Mouse (Mus musculus): ENCODE measurements around the gene Prdm16. TPM values are rescaled to one million over a fixed set of nuclear protein-coding genes. Genes with fewer than 3 reads are reported as not detected.

The Prdm16 gene
- polyA plus RNA-seq, 1 experiment = 2.0 TPM

DNA sequence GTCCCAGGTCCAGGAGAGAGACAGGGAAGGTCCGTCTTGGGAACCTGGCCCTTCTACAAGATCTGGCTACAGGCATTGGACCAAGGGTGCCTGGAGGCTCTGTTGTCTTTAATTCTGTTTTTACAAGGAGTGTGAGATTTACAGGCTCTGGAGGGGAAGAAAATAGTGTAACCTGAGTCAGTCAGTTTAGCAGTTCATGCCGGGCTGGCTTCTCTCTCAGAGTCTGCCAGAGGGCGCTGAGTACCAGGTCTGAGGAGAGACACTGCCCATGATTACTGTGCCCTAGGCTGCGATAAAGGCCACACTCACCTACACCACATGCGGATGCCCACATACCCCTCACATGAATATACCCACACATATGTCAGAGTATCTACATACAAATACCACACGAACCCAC is 219.9 kb downstream of the Prdm16 start:
- DNase-seq (ENCODE audit: low read depth in 1 of 2, low spot score in 2 of 2) = no peak
- TF ChIP-seq CTCF (IDR thresholded peaks at IDR 0.05; ENCODE audit: extremely low read depth, insufficient read depth, insufficient read length, insufficient replicate concordance) (no peak), POLR2A (IDR thresholded peaks at IDR 0.05; ENCODE audit: low read depth, low read length) (no peak)
- Histone ChIP-seq H3K27me3 (ENCODE audit: control insufficient read depth, insufficient read depth, low read length) (no peaks in the 10 kb centered on the region), H3K4me3 (ENCODE audit: extremely low read depth, insufficient read depth, insufficient read length) (no peak overlapping the region), H3K36me3 (ENCODE audit: control insufficient read depth, insufficient read depth, low read length) (no peaks in the 10 kb centered on the region), H3K4me1 (ENCODE audit: control insufficient read depth, insufficient read depth, insufficient read length) (no peaks in the 10 kb centered on the region), H3K27ac (ENCODE audit: insufficient read depth, low read length) (no peak overlapping the region)
- WGBS = 92% methylated on average over 6 of the region's 6 CpGs

DNA sequence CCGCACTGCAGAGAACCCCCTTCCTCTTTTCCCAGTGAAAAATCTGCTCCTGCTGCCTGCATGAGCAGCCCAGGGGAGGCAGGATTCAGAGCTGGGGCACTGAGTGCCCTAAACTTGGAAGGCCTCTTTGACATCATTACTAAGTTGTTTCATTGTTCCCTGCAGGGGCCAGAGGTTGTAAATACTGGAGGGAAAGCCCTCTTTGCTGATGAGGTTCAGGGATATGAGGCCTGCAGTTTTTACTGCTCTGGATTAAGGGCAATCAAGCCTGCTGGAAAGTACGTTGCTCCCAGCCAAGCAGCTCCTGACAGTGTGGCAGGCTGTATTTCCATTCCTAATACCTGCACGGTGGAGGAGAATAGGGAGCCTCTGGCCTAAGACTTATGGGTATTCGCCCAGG is 221.8 kb downstream of the Prdm16 start:
- Histone ChIP-seq H3K27me3 (ENCODE audit: control insufficient read depth, insufficient read depth, low read length) (no peaks in the 10 kb centered on the region), H3K4me3 (ENCODE audit: extremely low read depth, insufficient read depth, insufficient read length) (no peak overlapping the region), H3K27ac (ENCODE audit: insufficient read depth, low read length) (no peak overlapping the region), H3K4me1 (ENCODE audit: control insufficient read depth, insufficient read depth, insufficient read length) (no peaks in the 10 kb centered on the region), H3K36me3 (ENCODE audit: control insufficient read depth, insufficient read depth, low read length) (no peaks in the 10 kb centered on the region)
- no peak for DNase-seq (ENCODE audit: low read depth in 1 of 2, low spot score in 2 of 2)
- TF ChIP-seq CTCF (IDR thresholded peaks at IDR 0.05; ENCODE audit: extremely low read depth, insufficient read depth, insufficient read length, insufficient replicate concordance) = no peak
- TF ChIP-seq POLR2A (IDR thresholded peaks at IDR 0.05; ENCODE audit: low read depth, low read length) = no peak
- WGBS = 58% methylated on average over 4 of the region's 4 CpGs

DNA sequence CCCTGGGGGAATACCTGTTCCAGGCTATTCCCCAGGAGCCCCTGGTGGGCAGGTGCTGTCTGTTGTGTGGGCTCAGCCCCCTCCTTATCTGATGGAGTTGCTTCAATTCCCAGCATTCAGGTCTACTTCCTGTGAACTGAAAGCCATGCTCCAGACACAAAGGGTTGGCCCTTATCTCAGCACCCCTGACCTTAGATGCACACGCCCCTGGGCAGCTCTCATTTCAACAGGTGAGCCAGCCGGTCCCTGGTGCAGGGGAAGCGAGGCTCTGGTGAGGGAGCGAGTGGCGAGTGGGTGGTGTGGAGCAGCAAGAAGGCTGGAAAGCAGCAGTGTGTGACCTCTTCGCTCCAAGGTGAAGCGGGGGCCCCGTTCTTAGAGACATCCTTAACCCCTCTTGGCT is 226.1 kb downstream of the Prdm16 start:
- WGBS = 85% methylated on average over 8 of the region's 8 CpGs
- no peaks in the 10 kb centered on the region for H3K4me1 ChIP-seq (ENCODE audit: control insufficient read depth, insufficient read depth, insufficient read length)
- H3K27ac ChIP-seq (ENCODE audit: insufficient read depth, low read length) = no peak overlapping the region
- DNase-seq (ENCODE audit: low read depth in 1 of 2, low spot score in 2 of 2) = no peak
- H3K36me3 ChIP-seq (ENCODE audit: control insufficient read depth, insufficient read depth, low read length) = no peaks in the 10 kb centered on the region
- H3K27me3 ChIP-seq (ENCODE audit: control insufficient read depth, insufficient read depth, low read length) = no peaks in the 10 kb centered on the region
- TF ChIP-seq POLR2A (IDR thresholded peaks at IDR 0.05; ENCODE audit: low read depth, low read length) = no peak
- no peak for TF ChIP-seq CTCF (IDR thresholded peaks at IDR 0.05; ENCODE audit: extremely low read depth, insufficient read depth, insufficient read length, insufficient replicate concordance)
- H3K4me3 ChIP-seq (ENCODE audit: extremely low read depth, insufficient read depth, insufficient read length) = no peak overlapping the region

DNA sequence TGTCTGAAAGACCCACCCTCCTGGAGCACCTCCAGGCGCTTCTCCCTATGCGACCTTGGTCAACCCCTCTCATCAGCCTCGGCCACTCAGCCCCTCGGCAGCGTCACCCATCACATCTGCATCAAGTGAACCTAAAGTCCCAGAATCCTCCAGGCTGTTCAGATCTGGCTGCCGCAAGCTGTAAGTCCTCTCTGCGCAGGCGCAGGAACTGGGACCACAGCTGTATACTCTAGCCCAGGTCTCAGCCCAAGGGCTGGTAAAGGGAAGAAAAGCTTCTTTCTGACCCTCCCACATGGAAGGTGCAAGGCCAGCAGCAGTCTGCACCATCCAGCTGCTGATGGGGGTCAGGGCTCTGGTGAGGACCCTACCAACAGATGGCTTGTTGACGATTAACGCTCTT is 226.8 kb downstream of the Prdm16 start:
- H3K27me3 ChIP-seq (ENCODE audit: control insufficient read depth, insufficient read depth, low read length) = no peaks in the 10 kb centered on the region
- no peaks in the 10 kb centered on the region for H3K36me3 ChIP-seq (ENCODE audit: control insufficient read depth, insufficient read depth, low read length)
- no peak overlapping the region for H3K27ac ChIP-seq (ENCODE audit: insufficient read depth, low read length)
- DNase-seq (ENCODE audit: low read depth in 1 of 2, low spot score in 2 of 2) = no peak
- TF ChIP-seq POLR2A (IDR thresholded peaks at IDR 0.05; ENCODE audit: low read depth, low read length) = no peak
- no peak for TF ChIP-seq CTCF (IDR thresholded peaks at IDR 0.05; ENCODE audit: extremely low read depth, insufficient read depth, insufficient read length, insufficient replicate concordance)
- 90% methylated on average over 10 of the region's 10 CpGs for WGBS
- H3K4me1 ChIP-seq (ENCODE audit: control insufficient read depth, insufficient read depth, insufficient read length) = no peaks in the 10 kb centered on the region
- H3K4me3 ChIP-seq (ENCODE audit: extremely low read depth, insufficient read depth, insufficient read length) = no peak overlapping the region

DNA sequence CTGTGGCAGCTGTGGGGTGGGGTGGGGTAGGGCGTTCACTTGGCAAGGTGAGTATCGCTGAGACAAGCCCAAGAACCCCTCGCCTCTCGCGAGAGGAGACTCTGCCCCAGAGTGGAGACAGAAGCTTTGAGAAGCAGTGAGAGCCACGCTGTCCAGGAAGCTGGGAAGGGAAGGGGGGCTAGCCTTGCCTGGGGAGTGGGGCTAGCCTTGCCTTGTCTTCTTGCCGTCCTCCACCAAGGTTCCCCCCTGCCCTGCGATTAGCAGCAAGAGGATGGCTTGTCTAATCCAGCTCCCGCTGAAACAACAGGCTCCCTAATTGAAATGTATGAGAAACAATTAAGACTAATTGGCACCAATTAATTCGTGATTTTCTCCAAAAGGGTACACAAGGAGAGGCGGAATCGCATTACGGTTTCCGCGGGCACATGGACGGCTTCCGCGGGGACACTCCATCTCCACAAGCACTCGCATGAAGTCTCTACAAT is 227.4 kb downstream of the Prdm16 start:
- Histone ChIP-seq H3K36me3 (ENCODE audit: control insufficient read depth, insufficient read depth, low read length) (no peaks in the 10 kb centered on the region), H3K4me1 (ENCODE audit: control insufficient read depth, insufficient read depth, insufficient read length) (no peaks in the 10 kb centered on the region), H3K4me3 (ENCODE audit: extremely low read depth, insufficient read depth, insufficient read length) (no peak overlapping the region), H3K27me3 (ENCODE audit: control insufficient read depth, insufficient read depth, low read length) (no peaks in the 10 kb centered on the region), H3K27ac (ENCODE audit: insufficient read depth, low read length) (no peak overlapping the region)
- DNase-seq (ENCODE audit: low read depth in 1 of 2, low spot score in 2 of 2) = no peak
- no peak for TF ChIP-seq POLR2A (IDR thresholded peaks at IDR 0.05; ENCODE audit: low read depth, low read length)
- TF ChIP-seq CTCF (IDR thresholded peaks at IDR 0.05; ENCODE audit: extremely low read depth, insufficient read depth, insufficient read length, insufficient replicate concordance) = no peak
- 84% methylated on average over 19 of the region's 19 CpGs for WGBS

DNA sequence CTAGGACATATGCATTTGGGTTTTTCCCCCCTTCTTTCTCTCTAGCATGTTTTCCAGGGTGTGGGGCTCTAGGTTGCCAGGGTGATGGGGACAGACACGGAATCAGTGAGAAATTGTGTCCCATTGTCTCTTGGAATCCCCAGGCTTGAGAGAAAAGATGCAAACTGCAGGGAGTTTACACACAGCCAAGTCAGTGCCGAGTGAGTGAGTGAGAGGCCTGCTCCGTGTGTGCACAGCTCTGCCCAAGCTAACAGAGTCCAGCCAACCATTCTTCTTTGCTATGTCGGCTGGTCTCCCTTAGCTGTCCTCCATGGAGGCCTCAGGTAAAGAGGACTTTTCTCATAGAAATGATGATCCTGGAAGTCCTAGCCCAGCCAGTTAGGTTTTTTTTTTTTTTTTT is 233.7 kb downstream of the Prdm16 start:
- no peak for DNase-seq (ENCODE audit: low read depth in 1 of 2, low spot score in 2 of 2)
- H3K27me3 ChIP-seq (ENCODE audit: control insufficient read depth, insufficient read depth, low read length) = no peaks in the 10 kb centered on the region
- H3K4me3 ChIP-seq (ENCODE audit: extremely low read depth, insufficient read depth, insufficient read length) = no peak overlapping the region
- no peaks in the 10 kb centered on the region for H3K4me1 ChIP-seq (ENCODE audit: control insufficient read depth, insufficient read depth, insufficient read length)
- no peak for TF ChIP-seq CTCF (IDR thresholded peaks at IDR 0.05; ENCODE audit: extremely low read depth, insufficient read depth, insufficient read length, insufficient replicate concordance)
- TF ChIP-seq POLR2A (IDR thresholded peaks at IDR 0.05; ENCODE audit: low read depth, low read length) = no peak
- no peak overlapping the region for H3K27ac ChIP-seq (ENCODE audit: insufficient read depth, low read length)
- 85% methylated on average over 4 of the region's 4 CpGs for WGBS
- H3K36me3 ChIP-seq (ENCODE audit: control insufficient read depth, insufficient read depth, low read length) = no peaks in the 10 kb centered on the region

DNA sequence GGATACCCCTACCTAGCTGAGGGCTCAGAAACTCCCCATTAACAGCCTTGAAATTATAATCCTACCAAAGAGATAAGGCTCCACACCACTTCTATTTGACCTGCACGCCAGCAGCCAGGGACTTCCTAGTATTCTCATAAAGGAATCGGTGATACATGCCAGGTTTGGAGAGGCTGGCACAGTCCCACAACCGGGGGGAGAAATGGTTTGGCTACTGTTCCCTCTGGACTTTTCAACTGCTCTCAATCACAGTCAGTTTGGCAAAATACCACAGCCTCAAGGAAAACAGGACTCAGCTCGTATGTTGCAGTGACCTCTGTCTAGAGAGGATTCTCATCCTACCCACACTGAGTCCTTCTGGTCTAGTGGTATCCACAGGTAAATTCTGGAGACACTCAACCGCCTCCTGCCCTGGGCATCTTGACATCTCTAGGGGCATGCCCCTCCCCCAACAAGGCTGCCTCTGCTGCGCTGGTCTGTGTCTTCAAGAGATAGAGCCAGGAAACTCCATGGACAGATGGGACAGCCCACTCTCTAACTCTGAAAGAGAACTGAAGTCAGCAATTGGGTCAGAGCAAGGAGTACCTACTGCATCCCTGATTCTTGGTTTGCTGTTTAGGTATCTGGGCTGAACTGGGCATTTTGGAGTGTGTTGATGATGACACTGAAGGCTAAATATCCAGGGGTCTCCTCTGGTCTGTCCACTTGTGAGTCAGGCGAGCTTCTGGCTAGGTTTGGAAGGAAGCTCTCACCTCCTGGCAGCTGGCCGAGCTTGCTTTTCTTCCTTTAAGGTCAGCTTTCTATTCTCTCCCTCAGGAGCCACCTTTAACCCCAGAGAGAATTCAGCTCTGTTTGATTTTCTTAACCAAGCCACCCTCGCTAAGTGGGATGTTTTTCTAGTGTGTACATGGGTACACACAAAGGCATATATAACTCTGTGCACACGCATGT is 234.4 kb downstream of the Prdm16 start:
- Histone ChIP-seq H3K4me1 (ENCODE audit: control insufficient read depth, insufficient read depth, insufficient read length) (no peaks in the 10 kb centered on the region), H3K36me3 (ENCODE audit: control insufficient read depth, insufficient read depth, low read length) (no peaks in the 10 kb centered on the region), H3K4me3 (ENCODE audit: extremely low read depth, insufficient read depth, insufficient read length) (no peak overlapping the region), H3K27me3 (ENCODE audit: control insufficient read depth, insufficient read depth, low read length) (no peaks in the 10 kb centered on the region), H3K27ac (ENCODE audit: insufficient read depth, low read length) (no peak overlapping the region)
- no peak for DNase-seq (ENCODE audit: low read depth in 1 of 2, low spot score in 2 of 2)
- WGBS = 80% methylated on average over 10 of the region's 10 CpGs
- TF ChIP-seq POLR2A (IDR thresholded peaks at IDR 0.05; ENCODE audit: low read depth, low read length) = no peak
